Comparison of ENCODE assay signal across 8 mouse cellular contexts in genomic region chr12:100200645-100201362, GRCm38 (mm10). TPM values are rescaled to one million over a fixed set of nuclear protein-coding genes. Genes with fewer than 3 reads are reported as not detected.
DNase-seq lines count a peak whose midpoint lies in the region; ATAC-seq and TF ChIP-seq lines count a peak whose summit lies in the region.

No protein-coding gene starts in this region.

- H3K4me3 ChIP-seq in spleen, adult 2 months (ENCODE audit: extremely low read depth, insufficient read depth, insufficient read length) = peak overlapping the region; percentile 91
- peak overlapping the region; percentile 95 for H3K4me3 ChIP-seq in embryonic facial prominence, embryonic 15.5 days (replicated peaks)
- peak overlapping the region; percentile 97 for H3K4me3 ChIP-seq in intestine, embryonic 14.5 days (ENCODE audit: low read depth, low read length)
- H3K4me3 ChIP-seq in midbrain, postnatal 0 days (ENCODE audit: low read depth, low read length) = peak overlapping the region; percentile 99

- peaks cover 3% of the 10 kb centered on the region; the same call in 1 of the 2 replicates for H3K4me1 ChIP-seq in spleen, adult 2 months (ENCODE audit: control insufficient read depth, insufficient read depth, insufficient read length)
- H3K4me1 ChIP-seq in embryonic facial prominence, embryonic 15.5 days = peaks cover 27% of the 10 kb centered on the region
- peaks cover 17% of the 10 kb centered on the region for H3K4me1 ChIP-seq in intestine, embryonic 14.5 days (replicated peaks; ENCODE audit: control insufficient read depth, insufficient read depth, low read length)
- peaks cover 13% of the 10 kb centered on the region for H3K4me1 ChIP-seq in midbrain, postnatal 0 days (ENCODE audit: insufficient read depth, low read length)

- H3K9me3 ChIP-seq in embryonic facial prominence, embryonic 15.5 days (replicated peaks) = no peaks in the 10 kb centered on the region
- H3K9me3 ChIP-seq in intestine, embryonic 14.5 days (ENCODE audit: control insufficient read depth, low read length) = no peaks in the 10 kb centered on the region
- no peaks in the 10 kb centered on the region for H3K9me3 ChIP-seq in midbrain, postnatal 0 days (ENCODE audit: low read length)

- H3K27me3 ChIP-seq in spleen, adult 2 months (ENCODE audit: control insufficient read depth, insufficient read depth, low read length) = no peaks in the 10 kb centered on the region
- no peaks in the 10 kb centered on the region for H3K27me3 ChIP-seq in embryonic facial prominence, embryonic 15.5 days
- no peaks in the 10 kb centered on the region for H3K27me3 ChIP-seq in intestine, embryonic 14.5 days (replicated peaks; ENCODE audit: control insufficient read depth, insufficient read depth, low read length)
- H3K27me3 ChIP-seq in midbrain, postnatal 0 days (ENCODE audit: insufficient read depth, low read length) = no peaks in the 10 kb centered on the region

- WGBS in spleen, adult 2 months = 1% methylated on average over 29 of the region's 29 CpGs
- WGBS in embryonic facial prominence, embryonic 15.5 days = 6% methylated on average over 29 of the region's 29 CpGs
- WGBS in intestine, embryonic 14.5 days = 8% methylated on average over 29 of the region's 29 CpGs
- WGBS in midbrain, postnatal 0 days = 4% methylated on average over 28 of the region's 29 CpGs

- TF ChIP-seq POLR2A in spleen, adult 2 months (IDR thresholded peaks at IDR 0.05; ENCODE audit: low read depth, low read length) = no peak

- H3K4me2 ChIP-seq in embryonic facial prominence, embryonic 15.5 days (replicated peaks) = peak overlapping the region; percentile 86
- H3K4me2 ChIP-seq in intestine, embryonic 14.5 days (ENCODE audit: low read length) = peak overlapping the region; percentile 92
- H3K4me2 ChIP-seq in midbrain, postnatal 0 days (ENCODE audit: low read depth, low read length, poor library complexity, severe bottlenecking) = peak overlapping the region; percentile 91

- peaks cover 21% of the 10 kb centered on the region for H3K36me3 ChIP-seq in spleen, adult 2 months (ENCODE audit: control insufficient read depth, insufficient read depth, low read length)
- peaks cover 26% of the 10 kb centered on the region for H3K36me3 ChIP-seq in embryonic facial prominence, embryonic 15.5 days
- H3K36me3 ChIP-seq in intestine, embryonic 14.5 days (ENCODE audit: control insufficient read depth, insufficient read depth, low read length) = peaks cover 36% of the 10 kb centered on the region
- H3K36me3 ChIP-seq in midbrain, postnatal 0 days (ENCODE audit: insufficient read depth, low read length) = peaks cover 27% of the 10 kb centered on the region

- no peak for DNase-seq in frontal cortex, postnatal 25 days (ENCODE audit: low spot score in 2 of 2)
- DNase-seq in spleen, adult 2 months (ENCODE audit: low read depth in 1 of 2, low spot score in 2 of 2) = peak; percentile 19 to 25
- DNase-seq in spleen, adult 18-20 months = no peak
- peak; percentile 74 for DNase-seq in intestine, embryonic 14.5 days (ENCODE audit: low spot score)
- no peak for DNase-seq in midbrain, postnatal 0 days (ENCODE audit: low spot score)
- no peak for DNase-seq in gastrocnemius, postnatal 14 days

- H3K9ac ChIP-seq in embryonic facial prominence, embryonic 15.5 days = peak overlapping the region; percentile 91
- peak overlapping the region; percentile 96 for H3K9ac ChIP-seq in intestine, embryonic 14.5 days (ENCODE audit: low read length)
- peak overlapping the region; percentile 91 for H3K9ac ChIP-seq in midbrain, postnatal 0 days (replicated peaks; ENCODE audit: low read length, poor library complexity, severe bottlenecking)

- TF ChIP-seq CTCF in spleen, adult 2 months (IDR thresholded peaks at IDR 0.05; ENCODE audit: extremely low read depth, insufficient read depth, insufficient read length, insufficient replicate concordance) = no peak
- no peak for TF ChIP-seq CTCF in midbrain, postnatal 0 days (IDR thresholded peaks at IDR 0.05)

- intact Hi-C loops in gastrocnemius, postnatal 14 days (cut with DNase I; ENCODE audit: low total_unique reads) = loop anchor here (5.0 to 10.0 kb wide), 2 partner anchors 136 to 284 kb away; no protein-coding TSS in a partner anchor

- H3K27ac ChIP-seq in spleen, adult 2 months (ENCODE audit: insufficient read depth, low read length) = peak overlapping the region; percentile 87
- H3K27ac ChIP-seq in embryonic facial prominence, embryonic 15.5 days (replicated peaks) = peak overlapping the region; percentile 92
- peak overlapping the region; percentile 79 for H3K27ac ChIP-seq in intestine, embryonic 14.5 days (ENCODE audit: low read depth)
- H3K27ac ChIP-seq in midbrain, postnatal 0 days (ENCODE audit: low read depth, low read length) = peak overlapping the region; percentile 91

- peak; percentile 7; the same call in 1 of the 2 replicates for ATAC-seq in frontal cortex, adult (ENCODE audit: low TSS enrichment)
- ATAC-seq in embryonic facial prominence, embryonic 15.5 days (ENCODE audit: insufficient number of reproducible peaks, low FRiP score, low TSS enrichment, low read depth) = peak; percentile 2; the same call in 1 of the 2 replicates
- ATAC-seq in intestine, embryonic 14.5 days (replicated peaks; ENCODE audit: low FRiP score, low TSS enrichment, low read depth) = 0 out of 2 replicates have a peak, but pooled peaks have one; percentile 3
- ATAC-seq in midbrain, postnatal 0 days (ENCODE audit: low FRiP score) = peak; percentile 15; the same call in 1 of the 2 replicates

RNA-seq across cellular contexts. Expression of gene Calm1, which starts 1.6 kb away (rescaled TPM):
- polyA plus RNA-seq in spleen, adult 2 months (2012; rRNA removed) = 173 and 334 TPM in 2 replicates
- polyA plus RNA-seq in embryonic facial prominence, embryonic 15.5 days (2015; fragmentation: Nextera tagmentation; extraction: Ambion mirVana) = 1,372 and 1,471 TPM in 2 replicates
- 1,929 and 1,989 TPM in 2 replicates for polyA plus RNA-seq in intestine, embryonic 14.5 days (2014; fragmentation: Nextera tagmentation; extraction: Ambion mirVana)
- 1,086 and 1,419 TPM in 2 replicates for total RNA-seq in midbrain, postnatal 0 days (2014; rRNA removed)
- 4,369 and 4,581 TPM in 2 replicates for polyA plus RNA-seq in midbrain, postnatal 0 days (2015; fragmentation: Nextera tagmentation; extraction: Ambion mirVana)
- total RNA-seq in gastrocnemius, postnatal 14 days (2021) = 100 to 1,000 TPM; 380 to 427 TPM

RNA-seq across cellular contexts. Expression of gene Nrde2, which starts 41.4 kb away (rescaled TPM):
- polyA plus RNA-seq in spleen, adult 2 months (2012; rRNA removed) = 7.6 and 8.2 TPM in 2 replicates
- 14.1 TPM in 2 replicates for polyA plus RNA-seq in embryonic facial prominence, embryonic 15.5 days (2015; fragmentation: Nextera tagmentation; extraction: Ambion mirVana)
- polyA plus RNA-seq in intestine, embryonic 14.5 days (2014; fragmentation: Nextera tagmentation; extraction: Ambion mirVana) = 13.7 and 14.4 TPM in 2 replicates
- 13.9 and 23.4 TPM in 2 replicates for total RNA-seq in midbrain, postnatal 0 days (2014; rRNA removed)
- 12.9 and 13.1 TPM in 2 replicates for polyA plus RNA-seq in midbrain, postnatal 0 days (2015; fragmentation: Nextera tagmentation; extraction: Ambion mirVana)
- total RNA-seq in gastrocnemius, postnatal 14 days (2021) = 1 to 10 TPM; 7.7 to 9.7 TPM

Comparison
In these comparisons a context has a peak if more than half of its experiments do, and no peak if none do; other contexts are left out.
1. DNase-seq: peak in spleen, adult 2 months (2 of 2) and intestine, embryonic 14.5 days (single experiment); none in frontal cortex, postnatal 25 days (0 of 2), spleen, adult 18-20 months (0 of 2), midbrain, postnatal 0 days (single experiment) and gastrocnemius, postnatal 14 days (single experiment).
2. Peak in every context shown above with its lines, with median percentiles within 50 percentile points of each other: ATAC-seq, H3K27ac ChIP-seq, H3K4me3 ChIP-seq, H3K4me2 ChIP-seq and H3K9ac ChIP-seq.